ENCODE assay signal across 12 mouse cellular contexts in the genomic region with DNA sequence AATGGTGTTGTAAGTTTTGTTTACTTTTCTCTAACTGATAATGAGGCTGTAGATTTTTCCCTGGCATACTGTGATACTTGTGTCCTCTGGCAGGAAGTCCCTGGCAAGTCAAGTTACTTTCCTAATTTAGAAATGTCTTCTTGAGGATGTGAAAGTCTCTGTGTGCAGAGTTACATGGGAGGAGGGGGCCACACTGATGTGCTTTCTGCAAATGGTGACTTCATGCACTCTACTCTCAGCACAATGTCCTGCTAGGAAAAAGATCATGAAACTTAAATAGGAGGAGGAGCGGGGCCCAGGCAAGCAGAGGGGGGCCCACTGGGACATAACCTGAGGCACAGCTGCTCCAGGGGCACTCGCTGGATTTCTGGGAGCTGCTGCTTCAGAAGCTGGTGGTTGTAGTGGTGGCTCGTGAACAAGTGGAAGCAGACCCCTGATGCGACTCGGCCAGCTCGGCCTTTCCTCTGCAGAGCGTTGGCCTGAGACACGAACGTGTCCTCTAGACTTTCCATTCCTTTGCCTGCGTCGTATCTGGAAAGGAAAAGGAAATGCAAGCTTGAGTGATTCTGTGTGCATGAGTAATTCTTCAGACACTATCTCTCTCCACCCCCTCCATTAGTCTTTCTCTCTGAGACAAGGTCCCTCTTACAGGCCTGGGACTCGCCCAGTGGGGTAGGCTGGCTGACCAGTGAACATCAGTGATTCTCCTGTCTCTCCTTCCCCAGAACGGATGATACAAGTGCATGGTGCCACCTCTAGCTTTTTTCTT. TPM values are rescaled to one million over a fixed set of nuclear protein-coding genes. Genes with fewer than 3 reads are reported as not detected.
A peak's percentile ranks its signal among the peaks of the same experiment; 100 is the strongest.
DNase-seq lines count a peak whose midpoint lies in the region; ATAC-seq and TF ChIP-seq lines count a peak whose summit lies in the region.
"Had no signal": no experiment of that assay in that cellular context is flagged by ENCODE, and none has a peak within 500 bp of the region (broad histone marks: within the 10 kb centered on the region; RNA-seq: fewer than 3 reads in every experiment).

No protein-coding gene starts in this region.

- peak overlapping the region; percentile 43 for H3K4me3 ChIP-seq in gastrocnemius, adult 2 months
- no peak overlapping the region for H3K4me3 ChIP-seq in lung, postnatal 0 days (ENCODE audit: low read depth, low read length)
- no peak overlapping the region for H3K4me3 ChIP-seq in forebrain, embryonic 15.5 days
- H3K4me3 ChIP-seq: embryonic facial prominence, embryonic 15.5 days had no signal

- peak overlapping the region; percentile 83 for H3K27ac ChIP-seq in gastrocnemius, adult 2 months
- peak overlapping the region; percentile 84 for H3K27ac ChIP-seq in lung, postnatal 0 days (ENCODE audit: low read length)
- no peak overlapping the region for H3K27ac ChIP-seq in forebrain, embryonic 15.5 days (replicated peaks)
- H3K27ac ChIP-seq: embryonic facial prominence, embryonic 15.5 days had no signal

- 63% methylated on average over 13 of the region's 13 CpGs for WGBS in lung, postnatal 0 days
- WGBS in forebrain, embryonic 15.5 days, result 91% methylated on average over 13 of the region's 13 CpGs

- peak; percentile 32 for DNase-seq in gastrocnemius, adult 2 months
- DNase-seq in gastrocnemius, postnatal 14 days, result no peak
- DNase-seq in A20 (ENCODE audit: low read depth, low spot score), result peak; percentile 46
- DNase-seq in heart, adult 9 months (ENCODE audit: low spot score in 2 of 2), result peak; percentile 10 to 15
- DNase-seq in lung, postnatal 0 days (ENCODE audit: low spot score), result peak; percentile 84
- no peak for DNase-seq in T-cell, adult 2 months (ENCODE audit: low spot score)
- DNase-seq in gastrocnemius, adult 8-10 months (ENCODE audit: low spot score in 2 of 2), result no peak
- DNase-seq: retina, postnatal 1 day had no signal

- no peaks in the 10 kb centered on the region for H3K9me3 ChIP-seq in lung, postnatal 0 days (ENCODE audit: low read length)
- no peaks in the 10 kb centered on the region for H3K9me3 ChIP-seq in forebrain, embryonic 15.5 days
- H3K9me3 ChIP-seq: embryonic facial prominence, embryonic 15.5 days had no signal

- ATAC-seq in lung, postnatal 0 days, result peak; percentile 75
- no peak for ATAC-seq in forebrain, embryonic 15.5 days (replicated peaks)

- peak overlapping the region; percentile 25; the same call in 1 of the 2 replicates for H3K4me2 ChIP-seq in lung, postnatal 0 days (replicated peaks; ENCODE audit: low read depth, low read length)
- no peak overlapping the region for H3K4me2 ChIP-seq in forebrain, embryonic 15.5 days (replicated peaks)
- H3K4me2 ChIP-seq: embryonic facial prominence, embryonic 15.5 days had no signal

- H3K9ac ChIP-seq in lung, postnatal 0 days (replicated peaks; ENCODE audit: low read depth), result no peak overlapping the region
- H3K9ac ChIP-seq in forebrain, embryonic 15.5 days (replicated peaks), result no peak overlapping the region
- H3K9ac ChIP-seq: embryonic facial prominence, embryonic 15.5 days had no signal

- no peak for TF ChIP-seq CTCF in gastrocnemius, adult 2 months (IDR thresholded peaks at IDR 0.05)
- TF ChIP-seq CTCF in lung, postnatal 0 days (IDR thresholded peaks at IDR 0.05), result no peak

- H3K36me3 ChIP-seq in lung, postnatal 0 days (ENCODE audit: insufficient read depth, low read length), result peaks cover 10% of the 10 kb centered on the region
- H3K36me3 ChIP-seq in forebrain, embryonic 15.5 days, result peaks cover 93% of the 10 kb centered on the region

- no peaks in the 10 kb centered on the region for H3K27me3 ChIP-seq in lung, postnatal 0 days (replicated peaks; ENCODE audit: insufficient read depth, low read length)
- H3K27me3 ChIP-seq in forebrain, embryonic 15.5 days, result no peaks in the 10 kb centered on the region
- H3K27me3 ChIP-seq: embryonic facial prominence, embryonic 15.5 days had no signal

- H3K4me1 ChIP-seq in lung, postnatal 0 days (ENCODE audit: insufficient read depth, low read depth, low read length), result peaks cover 5% of the 10 kb centered on the region; the same call in 1 of the 2 replicates
- no peaks in the 10 kb centered on the region for H3K4me1 ChIP-seq in forebrain, embryonic 15.5 days
- H3K4me1 ChIP-seq: embryonic facial prominence, embryonic 15.5 days had no signal

- peak; percentile 26; the same call in 1 of the 2 replicates for TF ChIP-seq EP300 in lung, postnatal 0 days (IDR thresholded peaks at IDR 0.05)

- intact Hi-C loops in gastrocnemius, adult 2 months (cut with DNase I), result no loop called here
- intact Hi-C loops in gastrocnemius, postnatal 14 days (cut with DNase I; ENCODE audit: low total_unique reads), result no loop called here

RNA-seq across cellular contexts. Expression of gene Gemin6, which starts 28.7 kb away (rescaled TPM):
- total RNA-seq in gastrocnemius, adult 2 months (2021), result 1 to 10 TPM; 6.0 to 7.4 TPM
- 1 to 10 TPM; 5.3 to 5.5 TPM for total RNA-seq in gastrocnemius, postnatal 14 days (2021)
- 11.1 and 13.2 TPM in 2 replicates for polyA plus RNA-seq in lung, postnatal 0 days (2015; fragmentation: Nextera tagmentation; extraction: Ambion mirVana)
- polyA plus RNA-seq in forebrain, embryonic 15.5 days (2015; fragmentation: Nextera tagmentation; extraction: Ambion mirVana), result 24.9 and 25.8 TPM in 2 replicates
- 1 to 10 TPM; 6.0 to 8.1 (median 7.2) TPM for total RNA-seq in gastrocnemius, adult 8-10 months (2022)

RNA-seq across cellular contexts. Expression of gene Morn2, which starts 37.1 kb away (rescaled TPM):
- total RNA-seq in gastrocnemius, adult 2 months (2021), result 10 to 100 TPM in 1 of 2 experiments, 1 to 10 TPM in 1; 7.6 to 11.0 TPM
- total RNA-seq in gastrocnemius, postnatal 14 days (2021), result 1 to 10 TPM; 4.9 to 6.1 TPM
- polyA plus RNA-seq in lung, postnatal 0 days (2015; fragmentation: Nextera tagmentation; extraction: Ambion mirVana), result 12.5 and 13.2 TPM in 2 replicates
- 45.3 and 47.7 TPM in 2 replicates for polyA plus RNA-seq in forebrain, embryonic 15.5 days (2015; fragmentation: Nextera tagmentation; extraction: Ambion mirVana)
- total RNA-seq in gastrocnemius, adult 8-10 months (2022), result 1 to 10 TPM; 5.5 to 9.6 (median 7.1) TPM

RNA-seq across cellular contexts. Expression of gene Dhx57, which starts 37.3 kb away (rescaled TPM):
- total RNA-seq in gastrocnemius, adult 2 months (2021), result 1 to 10 TPM; 7.9 to 8.1 TPM
- 1 to 10 TPM; 6.4 to 6.7 TPM for total RNA-seq in gastrocnemius, postnatal 14 days (2021)
- 4.2 and 5.7 TPM in 2 replicates for polyA plus RNA-seq in lung, postnatal 0 days (2015; fragmentation: Nextera tagmentation; extraction: Ambion mirVana)
- 47.9 and 48.8 TPM in 2 replicates for polyA plus RNA-seq in forebrain, embryonic 15.5 days (2015; fragmentation: Nextera tagmentation; extraction: Ambion mirVana)
- 10 to 100 TPM in 1 of 4 experiments, 1 to 10 TPM in 3; 6.8 to 10.0 (median 7.6) TPM for total RNA-seq in gastrocnemius, adult 8-10 months (2022)

RNA-seq across cellular contexts. Expression of gene Ttc39d, which starts 45.7 kb away (rescaled TPM):
- not detected for total RNA-seq in gastrocnemius, adult 2 months (2021)
- under 1 TPM in 1 of 2 experiments, not detected in 1; 0.16 TPM for total RNA-seq in gastrocnemius, postnatal 14 days (2021)
- 0.19 and 0.21 TPM in 2 replicates for polyA plus RNA-seq in lung, postnatal 0 days (2015; fragmentation: Nextera tagmentation; extraction: Ambion mirVana)
- 0.14 TPM in 1 of 2 replicates, not detected in the other for polyA plus RNA-seq in forebrain, embryonic 15.5 days (2015; fragmentation: Nextera tagmentation; extraction: Ambion mirVana)
- total RNA-seq in gastrocnemius, adult 8-10 months (2022), result under 1 TPM in 1 of 4 experiments, not detected in 3; 0.13 TPM
- total RNA-seq: hematopoietic stem cell, adult 5-6 weeks had no signal
- polyA plus RNA-seq: urinary bladder, adult 2 months had no signal

RNA-seq across cellular contexts. Expression of gene Srsf7, which starts 45.8 kb away (rescaled TPM):
- total RNA-seq in gastrocnemius, adult 2 months (2021), result 10 to 100 TPM; 29.3 to 32.9 TPM
- 10 to 100 TPM; 25.3 to 34.0 TPM for total RNA-seq in gastrocnemius, postnatal 14 days (2021)
- 162 and 178 TPM in 2 replicates for polyA plus RNA-seq in lung, postnatal 0 days (2015; fragmentation: Nextera tagmentation; extraction: Ambion mirVana)
- 583 TPM in 2 replicates for polyA plus RNA-seq in forebrain, embryonic 15.5 days (2015; fragmentation: Nextera tagmentation; extraction: Ambion mirVana)
- 10 to 100 TPM; 25.5 to 31.1 (median 28.5) TPM for total RNA-seq in gastrocnemius, adult 8-10 months (2022)

Comparison
In these comparisons a context has a peak if more than half of its experiments do, and no peak if none do; other contexts are left out.
1. DNase-seq: peak in gastrocnemius, adult 2 months (single experiment), A20 (single experiment), heart, adult 9 months (2 of 2) and lung, postnatal 0 days (single experiment); none in gastrocnemius, postnatal 14 days (single experiment), T-cell, adult 2 months (single experiment) and gastrocnemius, adult 8-10 months (0 of 2).